Mouse (Mus musculus) layer of hippocampus, adult 9-10 months (tissue): Measurements from ENCODE around the gene Baz1b.

Experiments
- DNase-seq: peaks from one replicate; pipeline ENCODE4 v3.0.0; 2022; ENCODE audit warnings: low spot score

Baz1b gene

DNA sequence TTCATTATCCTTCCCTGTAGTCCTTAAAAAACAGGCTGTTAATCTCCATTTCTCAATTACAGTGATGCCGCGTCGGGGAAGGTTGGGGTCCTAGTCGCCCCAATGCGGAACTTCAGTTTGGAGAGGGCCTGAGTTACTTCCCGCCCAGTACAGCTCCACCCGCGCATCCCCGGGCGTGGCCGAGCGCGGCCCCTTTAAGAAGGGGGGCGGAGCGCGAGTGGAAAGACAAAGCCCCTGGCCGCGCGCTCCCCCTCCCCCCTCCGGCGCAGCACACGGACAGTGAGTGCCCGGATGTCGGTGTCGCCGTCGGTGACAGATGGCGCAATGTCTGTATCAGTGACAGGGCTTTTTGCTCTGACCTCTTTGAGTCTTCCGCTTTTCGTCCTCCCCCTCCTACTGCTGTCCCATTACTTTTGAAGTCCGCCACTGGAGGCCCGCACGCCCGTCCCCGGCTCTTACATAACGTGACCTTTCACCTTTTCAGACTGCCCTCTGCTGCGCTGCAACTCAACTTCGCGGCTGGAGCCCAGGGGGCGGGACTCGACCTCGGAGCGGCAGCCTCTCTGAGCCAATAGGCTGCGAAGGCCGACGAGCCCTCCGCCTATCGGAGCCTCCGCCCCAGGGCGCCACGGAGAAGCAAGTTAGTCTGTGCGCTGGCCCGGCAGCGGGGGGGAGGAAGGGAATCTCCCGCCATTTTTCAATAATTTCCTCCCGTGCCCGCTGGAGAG is at the start of gene Baz1b:
Gene Baz1b, plus strand, starts transcription at position 644 of the 728 bp plus-strand sequence.
- DNase-seq: peak; percentile 93

DNA sequence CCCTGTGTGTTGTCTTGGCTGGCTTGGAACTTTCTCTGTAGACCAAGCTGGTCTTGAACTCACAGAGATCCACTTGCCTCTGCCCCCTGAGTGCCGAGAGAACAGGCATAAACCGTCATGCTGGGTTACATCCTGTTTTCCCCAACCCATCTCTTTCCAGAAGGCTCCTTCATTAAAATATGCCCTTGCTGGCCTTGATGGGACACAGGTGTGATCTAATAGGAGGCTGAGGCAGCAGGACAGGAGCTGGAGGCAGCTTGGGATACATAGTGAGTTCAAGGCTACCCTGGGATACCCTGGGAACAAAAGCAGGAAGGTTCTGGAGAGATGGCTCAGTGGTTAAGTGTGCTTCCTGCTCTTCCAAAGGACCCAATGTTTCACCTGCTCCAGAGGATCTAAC is 47.2 kb upstream of the Baz1b start:
- no peak for DNase-seq

DNA sequence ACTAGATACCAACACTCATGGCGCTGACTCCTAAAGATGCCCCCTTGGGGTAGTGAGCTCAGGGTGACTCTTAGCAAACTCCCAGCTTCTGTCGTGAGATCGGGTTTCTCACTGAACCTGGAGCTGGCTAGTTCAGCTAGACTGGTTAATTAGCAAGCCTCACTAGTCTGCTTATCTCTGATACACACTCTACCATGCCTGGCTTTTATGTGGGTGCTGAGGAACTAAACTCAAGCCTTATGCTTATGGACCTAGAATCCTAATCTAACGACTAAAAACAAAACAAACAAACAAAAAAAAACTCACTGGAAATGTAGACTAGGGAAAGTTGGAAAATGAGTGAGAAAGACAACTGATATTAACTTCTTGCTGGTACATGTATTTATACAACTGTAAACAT is 42.6 kb upstream of the Baz1b start:
- no peak for DNase-seq

DNA sequence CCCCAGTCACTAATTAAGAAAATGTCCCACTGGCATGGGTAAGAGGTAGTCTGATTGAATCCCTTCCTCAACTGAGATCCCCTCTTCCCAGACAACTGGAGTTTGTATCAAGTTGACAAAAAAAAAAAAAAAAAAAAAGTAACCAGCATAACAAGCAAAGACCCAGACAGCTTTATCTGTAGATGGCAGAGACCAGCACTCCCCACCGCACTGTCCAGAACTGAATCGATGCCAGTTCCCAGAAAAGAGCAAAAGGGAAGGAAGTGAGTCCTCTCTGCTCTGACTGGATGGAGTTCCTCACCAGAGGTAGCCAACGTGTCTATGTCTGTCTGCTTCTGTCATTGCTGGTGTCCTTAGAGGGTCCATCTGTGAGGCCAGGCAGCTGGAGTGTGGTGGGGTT is 41.5 kb upstream of the Baz1b start:
- DNase-seq: no peak

DNA sequence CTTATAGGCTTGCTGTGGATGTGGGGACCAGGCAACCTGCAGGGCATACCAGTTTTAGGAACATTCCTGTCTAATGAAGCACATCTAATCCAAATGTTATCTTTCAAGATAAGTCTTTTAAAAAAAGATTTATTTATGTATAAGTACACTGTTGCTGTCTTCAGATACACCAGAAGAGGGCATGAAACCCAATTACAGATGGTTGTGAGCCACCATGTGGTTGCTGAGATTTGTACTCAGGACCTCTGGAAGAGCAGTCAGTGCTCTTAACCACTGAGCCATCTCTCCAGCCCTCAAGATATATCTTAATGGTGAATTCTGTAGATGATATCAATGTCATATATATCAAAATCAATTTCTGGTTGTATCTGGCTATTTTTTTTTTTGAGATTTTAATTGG is 41.1 kb upstream of the Baz1b start:
- no peak for DNase-seq

DNA sequence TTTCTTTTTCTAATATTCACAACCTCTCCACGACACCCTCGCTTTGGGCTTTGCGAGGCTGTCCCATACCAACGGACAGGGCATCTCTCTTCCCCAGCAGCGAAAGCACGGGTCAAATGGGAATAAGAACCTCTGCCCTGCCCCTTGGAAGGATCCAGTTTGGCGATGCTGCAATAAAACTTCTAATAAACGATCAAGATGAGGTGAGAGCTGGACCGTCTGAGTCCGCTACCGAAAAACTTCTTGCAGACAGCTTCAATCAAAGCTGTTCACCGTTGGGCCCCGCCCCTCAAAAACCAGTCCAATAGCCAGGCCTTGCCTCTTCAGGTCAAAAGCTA is 38.4 kb upstream of the Baz1b start:
- DNase-seq: no peak

DNA sequence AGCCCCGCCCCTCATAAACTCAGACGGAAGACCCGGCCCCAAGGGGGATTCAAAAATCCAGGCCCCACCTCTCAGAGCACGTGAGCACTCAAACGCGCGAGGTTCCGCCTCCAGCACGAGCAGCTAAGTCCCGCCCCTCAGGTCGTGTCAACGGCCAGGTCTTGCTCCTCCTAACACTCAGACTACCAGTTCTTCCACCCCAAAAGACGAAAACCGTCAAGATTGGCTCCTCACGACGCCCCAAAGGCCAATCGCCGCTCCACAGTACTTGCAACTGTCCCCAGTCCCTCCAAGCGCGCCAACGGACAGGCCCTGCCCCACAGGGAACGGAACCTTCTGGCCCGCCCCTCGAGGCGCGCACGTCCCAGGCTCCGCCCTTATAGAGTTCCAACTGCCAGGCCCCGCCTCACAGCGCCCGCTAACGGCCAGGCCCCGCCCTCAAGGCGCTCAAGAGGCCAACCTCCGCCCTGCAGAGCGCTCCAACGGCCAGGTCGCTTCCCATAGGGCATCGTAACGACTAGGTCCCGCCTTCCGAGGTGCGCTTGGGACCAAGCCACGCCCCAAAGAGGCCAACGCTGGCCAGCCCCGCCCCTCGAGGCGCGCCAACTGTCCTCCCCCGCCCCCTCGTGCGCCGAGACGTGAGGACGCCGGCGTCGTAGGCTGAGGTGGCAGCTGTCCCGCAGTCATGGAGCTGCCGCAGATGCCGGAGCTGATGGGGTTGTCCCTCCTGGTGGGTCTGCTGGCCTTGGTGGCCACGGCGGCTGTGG is 37.8 kb upstream of the Baz1b start, which contains the start of gene Tbl2:
Gene Tbl2, plus strand, starts transcription at position 605 of the 767 bp plus-strand sequence.
- DNase-seq: peak; percentile 92

DNA sequence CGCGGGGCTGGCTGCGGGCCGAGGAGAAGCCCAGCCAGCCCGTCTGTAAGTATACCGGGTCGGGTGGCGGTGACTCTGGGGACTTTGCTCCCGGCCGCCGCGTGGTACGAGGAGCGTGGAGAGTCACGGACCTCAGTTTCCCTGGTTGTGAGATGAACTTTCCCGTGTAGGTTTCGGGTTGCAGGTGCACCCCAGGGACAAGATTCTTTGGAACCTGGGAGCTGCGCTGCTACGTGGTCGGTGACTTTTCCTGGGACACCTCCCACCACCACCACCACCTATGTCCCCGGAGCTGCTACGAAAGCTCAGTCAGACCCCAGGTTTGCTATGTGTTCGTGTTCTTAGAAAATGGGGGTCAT is 37.3 kb upstream of the Baz1b start:
- no peak for DNase-seq

DNA sequence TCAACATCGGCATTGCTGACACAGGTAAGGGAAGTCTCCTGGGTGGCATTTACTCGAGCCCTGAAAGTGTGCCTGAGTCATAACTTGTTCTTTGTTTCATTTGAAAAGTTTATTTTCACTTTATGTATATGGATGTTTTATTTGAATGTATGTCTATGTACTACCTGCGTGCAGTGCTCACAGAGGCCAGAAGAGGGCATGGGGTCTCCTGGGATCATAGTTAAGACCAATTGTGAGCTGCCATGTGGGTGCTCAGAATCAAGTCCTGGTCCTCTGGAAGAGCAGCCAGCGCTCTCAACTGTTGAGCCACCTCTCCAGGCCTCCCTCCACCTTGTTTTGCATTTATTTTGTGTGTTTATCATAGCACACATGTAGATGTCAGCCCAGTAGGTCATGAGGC is 30.6 kb upstream of the Baz1b start:
- DNase-seq: no peak

DNA sequence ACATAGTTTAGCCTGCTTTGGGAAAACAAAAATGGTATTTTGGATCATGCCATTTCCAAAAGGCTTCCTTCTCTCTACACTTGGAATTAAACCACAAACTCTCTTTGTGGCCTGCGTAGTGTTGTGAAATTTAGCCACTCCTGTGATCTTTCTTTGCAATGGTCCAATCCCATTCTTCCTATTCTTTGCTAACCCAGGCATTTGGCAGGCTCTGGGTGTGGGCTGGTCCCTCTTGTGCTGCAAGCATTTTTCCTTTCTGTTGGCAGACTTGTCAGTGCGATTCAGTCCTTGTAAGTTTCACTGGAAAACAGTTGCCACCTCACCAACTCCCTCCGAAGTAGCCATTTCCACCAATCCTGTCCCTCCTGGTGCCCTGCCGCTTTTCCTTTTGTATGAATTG is 25.8 kb upstream of the Baz1b start:
- DNase-seq: no peak

DNA sequence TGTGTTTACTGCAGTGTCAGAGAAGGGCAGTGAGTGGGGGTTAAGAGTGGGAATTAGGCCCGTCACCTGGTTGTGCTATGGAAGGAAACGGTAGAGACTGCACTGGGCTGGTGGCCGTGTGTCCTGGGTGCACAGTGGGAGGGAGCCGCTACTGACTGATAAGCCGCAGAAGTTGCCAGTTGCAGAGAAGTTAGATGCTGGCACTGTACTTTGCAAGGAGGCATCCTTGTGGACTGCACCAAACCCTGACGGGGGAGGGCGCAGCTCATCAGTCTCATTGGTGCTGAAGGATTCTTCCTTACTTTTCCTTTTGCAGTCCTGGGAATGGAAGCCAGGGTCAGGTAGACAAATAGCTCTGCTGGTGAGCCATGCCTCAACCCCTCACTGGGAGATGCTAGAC is 25.4 kb upstream of the Baz1b start:
- DNase-seq: no peak

DNA sequence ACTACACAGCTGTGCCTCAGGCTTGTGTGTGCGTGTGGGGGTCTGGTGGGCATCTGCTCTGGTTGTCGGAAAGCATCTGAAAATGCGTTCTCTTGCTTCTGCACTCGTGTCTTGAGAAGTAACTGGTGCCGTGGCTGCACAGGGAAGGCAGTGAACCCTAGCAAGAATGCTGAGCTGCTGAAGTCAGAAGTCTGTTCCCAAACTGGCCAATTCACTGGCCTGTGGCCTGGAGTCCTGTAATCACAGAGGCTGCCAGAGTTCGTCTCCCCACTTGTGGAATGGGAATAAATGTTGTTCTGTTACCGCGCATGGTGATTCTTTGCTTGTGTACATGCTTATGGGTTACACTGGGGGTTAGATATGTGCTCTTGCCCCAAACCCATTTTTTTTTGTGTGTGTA is 24.7 kb upstream of the Baz1b start:
- DNase-seq: no peak

DNA sequence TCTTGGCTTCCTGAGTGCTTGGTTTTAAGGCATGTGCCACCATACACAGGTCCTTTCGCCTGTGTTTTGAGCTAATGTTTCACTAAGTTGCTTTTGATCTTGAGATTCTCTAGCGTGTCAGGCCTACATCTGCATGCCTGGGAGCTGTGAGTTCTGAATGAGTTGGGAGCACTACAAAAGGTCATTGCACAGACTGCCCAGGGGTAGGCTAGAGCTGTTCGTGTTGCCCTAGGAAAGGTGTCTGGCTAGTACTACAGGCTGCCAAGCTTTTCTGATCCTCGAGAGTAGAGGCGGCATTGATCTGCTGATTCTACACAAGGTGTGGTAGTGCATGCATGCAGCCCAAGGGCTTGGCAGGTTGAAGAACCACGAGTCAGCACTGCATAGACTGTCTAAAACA is 24.2 kb upstream of the Baz1b start:
- no peak for DNase-seq

DNA sequence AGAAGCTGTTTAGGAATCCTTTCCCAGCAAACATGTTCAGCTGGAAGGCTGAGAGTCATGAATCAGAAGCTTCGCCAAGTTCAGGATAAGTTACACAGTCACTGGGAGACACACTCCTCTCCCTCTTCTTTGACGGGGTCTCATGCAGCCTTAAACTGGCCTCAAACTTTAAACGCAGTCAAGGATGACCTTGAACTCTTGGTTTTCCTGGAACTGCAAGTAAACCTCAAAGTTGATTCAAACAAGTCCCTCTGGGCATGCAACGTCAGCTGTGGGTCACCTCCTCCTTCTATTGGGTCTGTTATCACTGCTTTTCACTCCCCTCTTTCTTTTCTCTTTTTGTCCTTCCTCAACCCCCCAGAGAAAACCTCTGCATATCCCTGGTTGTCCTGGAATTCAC is 20.2 kb upstream of the Baz1b start:
- DNase-seq: no peak

DNA sequence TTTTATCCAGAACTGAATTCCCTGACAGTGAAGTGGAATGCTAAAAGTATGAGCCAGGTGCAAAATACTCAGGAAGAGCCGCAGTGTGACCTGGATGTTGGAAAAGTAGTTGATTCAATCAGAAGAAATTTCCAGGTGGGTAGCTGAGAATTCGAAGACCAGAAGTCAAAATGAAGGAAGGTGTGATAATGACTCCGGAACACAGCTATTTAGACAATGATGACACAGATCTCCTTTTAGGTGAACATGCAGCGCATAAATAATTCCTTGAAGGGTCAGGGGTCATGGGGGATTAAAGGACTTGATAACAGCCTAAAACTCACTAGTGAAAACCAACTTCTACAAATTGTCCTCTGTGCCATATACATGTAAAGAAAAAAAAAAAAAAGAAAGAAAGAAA is 19.6 kb upstream of the Baz1b start:
- no peak for DNase-seq

DNA sequence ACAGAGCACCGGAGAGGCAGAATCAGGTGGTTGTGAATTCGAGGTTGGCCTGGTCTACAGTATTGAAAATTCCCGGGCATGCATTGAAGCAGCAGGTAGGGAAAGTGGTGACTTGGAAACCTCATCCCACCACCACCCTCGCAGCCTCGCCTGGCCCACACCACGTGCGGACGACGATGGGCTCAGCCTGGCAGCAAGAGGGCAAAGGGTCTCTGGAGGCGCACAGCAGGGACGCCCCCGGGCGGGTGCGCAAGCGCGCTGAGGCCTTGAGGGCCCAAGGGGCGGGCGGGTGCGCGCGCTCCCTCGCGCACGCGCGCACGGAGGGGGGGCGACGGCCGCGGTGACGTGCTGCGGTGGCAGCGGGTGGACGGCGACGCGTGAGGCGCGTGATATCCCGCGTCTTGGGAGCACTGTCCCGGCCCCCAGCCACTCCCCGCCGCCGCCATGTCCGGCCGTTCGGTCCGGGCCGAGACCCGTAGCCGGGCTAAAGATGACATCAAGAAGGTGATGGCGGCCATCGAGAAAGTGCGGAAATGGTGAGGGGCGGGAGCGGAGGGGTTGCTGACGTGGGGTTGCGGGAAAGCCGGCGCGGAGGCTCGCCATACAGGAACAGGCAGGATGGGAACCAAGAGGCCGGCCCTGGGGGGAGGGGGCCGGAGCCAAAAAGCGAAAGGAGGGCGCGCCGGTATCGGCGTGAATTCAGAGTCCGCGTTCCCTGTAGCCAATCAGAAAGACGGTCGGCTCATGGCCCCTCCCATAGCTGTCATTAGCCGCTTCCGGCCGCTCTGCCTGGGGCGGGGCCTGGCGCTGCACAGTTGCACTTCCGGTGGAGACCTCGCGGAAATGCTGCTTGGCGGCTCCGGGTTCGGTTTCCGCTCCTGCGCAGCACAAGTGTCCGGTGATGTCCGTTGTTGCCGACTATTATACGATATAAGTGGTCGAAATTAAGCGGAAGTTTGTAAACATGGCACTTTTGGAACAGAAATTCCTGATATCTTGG is 18.7 kb upstream of the Baz1b start, which contains the start of gene Bcl7b:
Gene Bcl7b, plus strand, starts transcription at position 221 of the 1,000 bp plus-strand sequence.
- DNase-seq: peak; percentile 91

DNA sequence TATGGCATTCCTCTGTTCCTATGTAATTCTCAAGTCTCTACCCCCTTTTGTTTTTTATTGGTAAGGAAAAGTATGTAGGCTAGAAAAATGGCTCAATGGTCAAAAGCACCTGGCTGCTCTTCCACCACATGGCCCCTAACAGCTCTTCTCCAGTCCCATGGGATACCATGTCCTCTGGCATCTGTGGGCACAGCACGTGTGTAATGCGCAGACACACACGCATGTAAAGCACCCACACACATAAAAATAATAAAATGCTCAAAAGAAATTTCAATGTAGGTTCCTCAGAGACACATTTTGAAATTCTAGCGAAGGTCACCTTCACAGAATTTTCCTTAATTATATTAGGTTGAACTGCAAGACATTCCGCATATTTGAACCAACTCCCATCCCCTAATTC is 17.6 kb upstream of the Baz1b start:
- DNase-seq: no peak

DNA sequence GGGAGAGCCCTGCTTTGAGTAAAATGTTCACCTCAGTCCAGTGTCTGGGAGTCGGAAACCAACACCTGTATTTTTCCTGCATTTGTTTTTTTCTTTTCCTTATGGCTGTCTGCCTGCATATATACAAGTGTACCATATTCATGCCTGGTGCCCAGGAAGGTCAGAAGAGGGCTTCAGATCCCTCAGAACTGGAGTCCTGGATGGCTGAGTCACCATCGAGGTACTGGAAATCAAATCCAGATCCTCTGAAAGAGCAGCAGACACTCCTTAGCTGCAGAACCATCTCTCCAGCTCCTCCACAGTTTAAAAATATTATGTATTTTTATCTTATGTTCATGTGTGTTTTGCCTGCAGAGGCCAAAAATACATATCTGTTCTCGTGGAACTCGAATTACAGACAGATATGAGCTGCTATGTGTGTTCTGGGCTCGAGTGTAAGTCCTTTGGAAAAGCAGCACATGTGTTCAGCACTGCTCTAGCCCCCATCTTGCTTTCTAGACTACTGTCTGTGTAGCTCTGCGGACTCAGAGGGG is 15.3 kb upstream of the Baz1b start:
- DNase-seq: no peak

DNA sequence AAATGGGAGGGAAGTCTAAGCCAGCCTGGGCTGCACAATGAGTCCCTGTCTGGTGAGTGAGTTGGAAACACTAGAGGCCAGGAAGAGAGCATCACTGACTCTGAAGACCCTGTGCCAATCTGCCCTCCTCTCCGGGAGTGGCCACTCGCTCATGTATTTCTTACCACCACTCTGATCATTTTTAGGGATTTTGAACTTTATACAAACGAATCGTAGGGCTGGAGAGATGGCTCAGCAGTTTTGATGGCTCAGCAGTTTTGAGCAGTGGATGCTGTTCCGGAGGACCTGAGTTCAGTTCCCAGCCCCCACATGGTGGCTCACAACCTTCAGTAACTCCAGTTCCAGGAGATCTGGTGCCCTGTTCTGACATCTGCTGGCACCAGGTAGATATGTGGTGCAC is 14.1 kb upstream of the Baz1b start:
- DNase-seq: no peak

DNA sequence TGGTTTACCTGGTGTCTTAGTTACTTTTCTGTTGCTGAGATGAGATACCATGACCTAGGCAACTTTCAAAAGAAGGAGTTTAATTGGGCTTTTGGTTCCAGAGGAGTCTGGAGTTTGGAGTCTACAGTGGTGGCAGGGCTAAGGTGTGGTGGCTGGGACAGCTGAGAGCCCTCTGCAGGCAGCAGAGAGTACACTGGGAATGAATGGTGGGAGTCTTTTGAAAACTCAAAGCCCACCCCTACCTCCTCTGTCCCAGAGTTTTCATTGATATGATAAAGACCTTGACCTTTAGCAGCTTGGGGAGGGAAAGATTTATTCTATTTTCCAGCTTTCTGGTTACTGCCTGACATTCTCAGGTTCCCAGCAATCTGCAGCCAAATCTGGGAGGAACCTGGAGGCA is 12.0 kb upstream of the Baz1b start:
- no peak for DNase-seq

DNA sequence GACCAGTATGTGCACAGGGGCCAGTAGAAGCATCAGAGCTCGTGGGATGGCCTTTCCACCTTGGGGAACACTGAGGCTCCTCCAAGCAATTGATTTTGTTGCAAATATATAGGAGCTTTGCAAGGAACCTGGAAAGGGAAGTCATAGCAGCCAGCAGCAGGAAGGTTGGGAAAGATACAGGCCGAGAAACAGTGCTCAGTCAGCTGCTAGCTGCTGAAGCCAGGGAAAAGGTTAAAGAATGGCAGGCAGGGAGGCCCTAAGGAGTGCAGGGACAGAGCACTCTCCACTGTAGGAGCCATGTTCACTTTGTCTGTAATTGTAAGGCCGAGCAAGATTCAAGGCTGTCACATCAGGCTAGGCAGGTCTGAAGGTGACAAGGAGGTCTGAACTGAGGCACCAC is 8.5 kb upstream of the Baz1b start:
- DNase-seq: no peak

DNA sequence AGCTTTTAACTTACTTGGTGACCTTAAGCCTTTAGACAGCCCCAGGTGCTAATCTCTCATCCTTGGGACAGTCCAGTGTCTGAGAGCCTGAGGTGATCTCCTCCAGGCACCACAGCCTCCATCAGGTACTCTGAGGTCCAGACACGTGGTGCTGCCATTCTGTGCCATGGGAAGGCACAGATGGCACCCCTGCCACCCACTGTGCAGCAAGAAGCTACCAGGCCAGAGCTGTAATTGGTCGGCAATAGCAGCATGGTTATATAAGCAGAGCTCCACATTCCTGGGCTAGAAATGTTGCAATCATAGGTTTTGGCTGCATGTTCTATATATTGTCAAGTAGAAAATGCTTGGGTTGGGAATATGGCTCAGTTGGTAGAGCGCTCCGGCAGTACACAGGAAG is 8.1 kb upstream of the Baz1b start:
- no peak for DNase-seq
